Mouse (Mus musculus) kidney, embryonic 16.5 days (tissue): ENCODE results near the gene Spty2d1. TPM values are rescaled to one million over a fixed set of nuclear protein-coding genes. Genes with fewer than 3 reads are reported as not detected.

ENCODE experiments used
- ATAC-seq: fragments of 200-750 bp; cut with Nextera tagmentation; 2 replicates; pipeline ENCODE4 v1.8.0; 2017; ENCODE audit warnings: moderate TSS enrichment; ENCODE audit not compliant: low FRiP score, low TSS enrichment
- H3K27ac ChIP-seq: fragments of 300-500 bp; sonication (generic); 2 replicates; pipeline ENCODE4 v1.5.1; 2014; ENCODE audit warnings: low read length
- H3K27me3 ChIP-seq: fragments of 300-500 bp; sonication (generic); 2 replicates; pipeline ENCODE4 v1.6.1; 2014; ENCODE audit warnings: low read length, control low read depth, mixed read lengths; ENCODE audit not compliant: insufficient read depth
- H3K36me3 ChIP-seq: fragments of 300-500 bp; sonication (generic); 2 replicates; pipeline ENCODE4 v1.6.1; 2014; ENCODE audit warnings: low read length, control low read depth, mixed read lengths; ENCODE audit not compliant: insufficient read depth
- H3K4me1 ChIP-seq: fragments of 300-500 bp; sonication (generic); 2 replicates; pipeline ENCODE4 v1.6.1; 2014; ENCODE audit warnings: low read length, control low read depth, mixed read lengths; ENCODE audit not compliant: insufficient read depth
- H3K4me2 ChIP-seq: fragments of 300-500 bp; sonication (generic); replicated peaks from 2 replicates; pipeline ENCODE4 v1.6.1; 2014; ENCODE audit warnings: low read depth, low read length
- H3K4me3 ChIP-seq: fragments of 300-500 bp; sonication (generic); 2 replicates; pipeline ENCODE4 v1.5.1; 2014; ENCODE audit warnings: mild to moderate bottlenecking, low read length
- H3K9ac ChIP-seq: fragments of 300-500 bp; sonication (generic); replicated peaks from 2 replicates; pipeline ENCODE4 v1.6.1; 2014; ENCODE audit warnings: low read length
- H3K9me3 ChIP-seq: fragments of 300-500 bp; sonication (generic); 2 replicates; pipeline ENCODE4 v1.6.1; 2016; ENCODE audit warnings: low read length, control low read depth
- WGBS: fragments of 180-500 bp; shearing (Covaris S2); extraction: QIAGEN DNeasy Blood & Tissue Kit; methylation state at CpG from one replicate; pipeline ENCODE4 v1.1.7; 2014; 5-methylcytosine and 5-hydroxymethylcytosine counted together
- polyA plus RNA-seq: library from polyadenylated mRNA; unstranded; fragments of >200 nt; fragmentation: Nextera tagmentation; extraction: Ambion mirVana; gene quantifications from 2 replicates; pipeline ENCODE4 v1.2.1, GENCODE M21; 2015

Gene Spty2d1
- polyA plus RNA-seq, 1 experiment from 2014 or later: 21.1 TPM

- no peaks in the 10 kb centered on the region for H3K36me3 ChIP-seq
- H3K9me3 ChIP-seq: no peaks in the 10 kb centered on the region
- H3K4me3 ChIP-seq: no peak overlapping the region
- no peak overlapping the region for H3K4me2 ChIP-seq
- no peak overlapping the region for H3K9ac ChIP-seq
- H3K27me3 ChIP-seq: no peaks in the 10 kb centered on the region
- WGBS: 84% methylated on average over 7 of the region's 7 CpGs
- no peak overlapping the region for H3K27ac ChIP-seq
- no peaks in the 10 kb centered on the region for H3K4me1 ChIP-seq
- ATAC-seq: no peak
These were observed 16.2 kb upstream of the Spty2d1 start for GRCm38 (mm10) chr7:47024454-47024853.

- whole genome bisulfite sequencing: 9% methylated on average over 6 of the region's 6 CpGs
- no peak overlapping the region for H3K4me2 ChIP-seq
- ATAC-seq: peak; percentile 52; the same call in 1 of the 2 replicates
- H3K4me3 ChIP-seq: no peak overlapping the region
- no peaks in the 10 kb centered on the region for H3K36me3 ChIP-seq
- no peak overlapping the region for H3K9ac ChIP-seq
- no peaks in the 10 kb centered on the region for H3K27me3 ChIP-seq
- no peaks in the 10 kb centered on the region for H3K4me1 ChIP-seq
- H3K9me3 ChIP-seq: no peaks in the 10 kb centered on the region
- H3K27ac ChIP-seq: no peak overlapping the region
These were observed 15.3 kb upstream of the Spty2d1 start for GRCm38 (mm10) chr7:47023530-47023929.

- Histone ChIP-seq H3K27me3 (no peaks in the 10 kb centered on the region), H3K4me1 (no peaks in the 10 kb centered on the region), H3K36me3 (no peaks in the 10 kb centered on the region), H3K9me3 (no peaks in the 10 kb centered on the region), H3K4me2 (no peak overlapping the region), H3K9ac (no peak overlapping the region), H3K4me3 (no peak overlapping the region), H3K27ac (no peak overlapping the region)
- 41% methylated on average over 8 of the region's 8 CpGs for WGBS
- ATAC-seq: no peak
These were observed 14.3 kb upstream of the Spty2d1 start for GRCm38 (mm10) chr7:47022482-47022881.

- H3K4me2 ChIP-seq: peak overlapping the region; percentile 26; the same call in 1 of the 2 replicates
- no peaks in the 10 kb centered on the region for H3K27me3 ChIP-seq
- 9% methylated on average over 8 of the region's 8 CpGs for WGBS
- no peaks in the 10 kb centered on the region for H3K36me3 ChIP-seq
- no peak overlapping the region for H3K27ac ChIP-seq
- peak overlapping the region; percentile 4; the same call in 1 of the 2 replicates for H3K4me3 ChIP-seq
- no peak for ATAC-seq
- no peaks in the 10 kb centered on the region for H3K4me1 ChIP-seq
- H3K9ac ChIP-seq: peak overlapping the region; percentile 45
- no peaks in the 10 kb centered on the region for H3K9me3 ChIP-seq
These were observed 12.7 kb upstream of the Spty2d1 start for GRCm38 (mm10) chr7:47020956-47021355.

GRCm38 (mm10) chr7:47019641-47020040, 11.4 kb upstream of the Spty2d1 start:
- no peak for ATAC-seq
- H3K4me1 ChIP-seq: peaks cover 9% of the 10 kb centered on the region
- no peak overlapping the region for H3K4me2 ChIP-seq
- no peak overlapping the region for H3K9ac ChIP-seq
- no peaks in the 10 kb centered on the region for H3K27me3 ChIP-seq
- no peak overlapping the region for H3K27ac ChIP-seq
- no peaks in the 10 kb centered on the region for H3K36me3 ChIP-seq
- no peaks in the 10 kb centered on the region for H3K9me3 ChIP-seq
- WGBS: 65% methylated on average over 5 of the region's 5 CpGs
- H3K4me3 ChIP-seq: no peak overlapping the region

GRCm38 (mm10) chr7:47017146-47017545, 8.9 kb upstream of the Spty2d1 start:
- 34% methylated on average over 7 of the region's 7 CpGs for WGBS
- Histone ChIP-seq H3K4me3 (no peak overlapping the region), H3K27me3 (no peaks in the 10 kb centered on the region), H3K9me3 (no peaks in the 10 kb centered on the region), H3K9ac (no peak overlapping the region), H3K4me2 (no peak overlapping the region), H3K27ac (no peak overlapping the region), H3K4me1 (peaks cover 14% of the 10 kb centered on the region), H3K36me3 (no peaks in the 10 kb centered on the region)
- no peak for ATAC-seq

- 69% methylated on average over 3 of the region's 3 CpGs for whole genome bisulfite sequencing
- Histone ChIP-seq H3K4me3 (no peak overlapping the region), H3K27ac (no peak overlapping the region), H3K9me3 (no peaks in the 10 kb centered on the region), H3K27me3 (no peaks in the 10 kb centered on the region), H3K9ac (no peak overlapping the region), H3K4me1 (peaks cover 14% of the 10 kb centered on the region), H3K36me3 (no peaks in the 10 kb centered on the region), H3K4me2 (no peak overlapping the region)
- ATAC-seq: no peak
These were observed 8.4 kb upstream of the Spty2d1 start for GRCm38 (mm10) chr7:47016602-47017001.

- Histone ChIP-seq H3K27me3 (no peaks in the 10 kb centered on the region), H3K4me3 (0 out of 2 replicates have a peak overlapping the region, but pooled peaks have one; percentile 1), H3K9me3 (no peaks in the 10 kb centered on the region), H3K36me3 (no peaks in the 10 kb centered on the region), H3K4me2 (peak overlapping the region; percentile 14; the same call in 1 of the 2 replicates), H3K9ac (peak overlapping the region; percentile 33; the same call in 1 of the 2 replicates), H3K4me1 (peaks cover 14% of the 10 kb centered on the region), H3K27ac (peak overlapping the region; percentile 61; the same call in 1 of the 2 replicates)
- peak; percentile 98 for ATAC-seq
- WGBS: 11% methylated on average over 6 of the region's 6 CpGs
These were observed 7.3 kb upstream of the Spty2d1 start for GRCm38 (mm10) chr7:47015390-47016065.

- H3K4me2 ChIP-seq: no peak overlapping the region
- no peak overlapping the region for H3K9ac ChIP-seq
- no peak for ATAC-seq
- H3K27ac ChIP-seq: peak overlapping the region; percentile 61; the same call in 1 of the 2 replicates
- no peaks in the 10 kb centered on the region for H3K27me3 ChIP-seq
- WGBS: 55% methylated on average over 10 of the region's 11 CpGs
- H3K4me3 ChIP-seq: no peak overlapping the region
- no peaks in the 10 kb centered on the region for H3K36me3 ChIP-seq
- no peaks in the 10 kb centered on the region for H3K9me3 ChIP-seq
- H3K4me1 ChIP-seq: peaks cover 17% of the 10 kb centered on the region
These were observed 6.6 kb upstream of the Spty2d1 start for GRCm38 (mm10) chr7:47014564-47015389.
